Mouse (Mus musculus) kidney, embryonic 14.5 days (tissue): Measurements from ENCODE around the gene Myoc. TPM values are rescaled to one million over a fixed set of nuclear protein-coding genes. Genes with fewer than 3 reads are reported as not detected.
A peak's percentile ranks its signal among the peaks of the same experiment; 100 is the strongest.
"Not testable (repeated sequence)": the region's sequence is repeated elsewhere in the genome, so short reads cannot be mapped to it uniquely, and the experiment has no call there.

Experiments
- ATAC-seq: fragments of 200-750 bp; cut with Nextera tagmentation; 2 replicates; pipeline ENCODE4 v1.8.0; 2017; ENCODE audit warnings: moderate number of reproducible peaks, mild to moderate bottlenecking, moderate TSS enrichment, moderate library complexity; ENCODE audit not compliant: low FRiP score, low TSS enrichment
- H3K27ac ChIP-seq: fragments of 300-500 bp; sonication (generic); 2 replicates; pipeline ENCODE4 v1.5.1; 2014; ENCODE audit warnings: low read depth, mild to moderate bottlenecking, low read length, moderate library complexity, mixed read lengths
- H3K27me3 ChIP-seq: fragments of 300-500 bp; sonication (generic); 2 replicates; pipeline ENCODE4 v1.6.1; 2014; ENCODE audit warnings: mild to moderate bottlenecking, low read length; ENCODE audit not compliant: control insufficient read depth, insufficient read depth
- H3K36me3 ChIP-seq: fragments of 300-500 bp; sonication (generic); 2 replicates; pipeline ENCODE4 v1.6.1; 2014; ENCODE audit warnings: low read length, mixed read lengths; ENCODE audit not compliant: control insufficient read depth, insufficient read depth
- H3K4me1 ChIP-seq: fragments of 300-500 bp; sonication (generic); 2 replicates; pipeline ENCODE4 v1.6.1; 2014; ENCODE audit warnings: low read length, mixed read lengths; ENCODE audit not compliant: control insufficient read depth, insufficient read depth
- H3K4me2 ChIP-seq: fragments of 300-500 bp; sonication (generic); replicated peaks from 2 replicates; pipeline ENCODE4 v1.6.1; 2014; ENCODE audit warnings: low read depth, mild to moderate bottlenecking, low read length
- H3K4me3 ChIP-seq: fragments of 300-500 bp; sonication (generic); 2 replicates; pipeline ENCODE4 v1.5.1; 2014; ENCODE audit warnings: mild to moderate bottlenecking, low read length
- H3K9ac ChIP-seq: fragments of 300-500 bp; sonication (generic); 2 replicates; pipeline ENCODE4 v1.6.1; 2014; ENCODE audit warnings: low read depth, mild to moderate bottlenecking, low read length, moderate library complexity
- H3K9me3 ChIP-seq: fragments of 300-500 bp; sonication (generic); 2 replicates; pipeline ENCODE4 v1.6.1; 2016; ENCODE audit warnings: low read length; ENCODE audit not compliant: control insufficient read depth
- WGBS: fragments of 180-500 bp; shearing (Covaris S2); extraction: QIAGEN DNeasy Blood & Tissue Kit; methylation state at CpG from one replicate; pipeline ENCODE4 v1.1.7; 2014; 5-methylcytosine and 5-hydroxymethylcytosine counted together
- polyA plus RNA-seq: library from polyadenylated mRNA; unstranded; fragments of >200 nt; fragmentation: Nextera tagmentation; extraction: Ambion mirVana; gene quantifications from 2 replicates; pipeline ENCODE4 v1.2.1, GENCODE M21; 2014

Gene Myoc
- polyA plus RNA-seq, 1 experiment from 2014 or later, result not detected

- 89% methylated on average over 4 of the region's 4 CpGs for WGBS
Observed at GRCm38 (mm10) chr1:162611191-162611590, 27.8 kb upstream of the Myoc start.

DNA sequence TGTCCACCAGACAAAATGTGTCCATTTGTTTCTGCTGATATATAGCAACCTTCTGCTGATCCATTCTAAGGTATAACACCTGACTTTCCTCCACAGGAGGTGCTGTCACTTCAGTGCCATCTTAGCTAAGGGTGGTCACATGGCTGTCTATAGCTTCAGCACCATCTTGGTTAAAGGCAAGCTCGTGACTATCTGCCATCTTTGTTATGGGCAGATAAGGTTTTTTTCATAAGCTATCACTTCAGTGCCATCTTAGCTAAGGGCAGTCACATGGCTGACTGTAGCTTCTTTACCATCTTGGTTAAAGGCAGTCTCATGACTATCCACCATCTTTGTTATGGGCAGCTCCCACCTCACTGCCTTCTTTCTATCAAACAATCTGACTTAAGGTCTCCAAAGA, 23.4 kb upstream of the Myoc start:
- Histone ChIP-seq H3K27ac (no peak overlapping the region), H3K9me3 (no peaks in the 10 kb centered on the region), H3K9ac (no peak overlapping the region), H3K4me1 (no peaks in the 10 kb centered on the region), H3K4me2 (no peak overlapping the region), H3K27me3 (no peaks in the 10 kb centered on the region), H3K4me3 (no peak overlapping the region), H3K36me3 (no peaks in the 10 kb centered on the region)
- WGBS, result 84% methylated on average over 1 of the region's 1 CpGs
- 0 out of 2 replicates have a peak, but pooled peaks have one; percentile 20 for ATAC-seq

More at GRCm38 (mm10) chr1:162611191-162611590, 27.8 kb upstream of the Myoc start:
- no peak for ATAC-seq
- H3K27me3 ChIP-seq, result no peaks in the 10 kb centered on the region
- no peaks in the 10 kb centered on the region for H3K36me3 ChIP-seq
- no peaks in the 10 kb centered on the region for H3K9me3 ChIP-seq
- no peak overlapping the region for H3K27ac ChIP-seq
- H3K4me3 ChIP-seq, result no peak overlapping the region
- no peaks in the 10 kb centered on the region for H3K4me1 ChIP-seq
- no peak overlapping the region for H3K4me2 ChIP-seq
- no peak overlapping the region for H3K9ac ChIP-seq

DNA sequence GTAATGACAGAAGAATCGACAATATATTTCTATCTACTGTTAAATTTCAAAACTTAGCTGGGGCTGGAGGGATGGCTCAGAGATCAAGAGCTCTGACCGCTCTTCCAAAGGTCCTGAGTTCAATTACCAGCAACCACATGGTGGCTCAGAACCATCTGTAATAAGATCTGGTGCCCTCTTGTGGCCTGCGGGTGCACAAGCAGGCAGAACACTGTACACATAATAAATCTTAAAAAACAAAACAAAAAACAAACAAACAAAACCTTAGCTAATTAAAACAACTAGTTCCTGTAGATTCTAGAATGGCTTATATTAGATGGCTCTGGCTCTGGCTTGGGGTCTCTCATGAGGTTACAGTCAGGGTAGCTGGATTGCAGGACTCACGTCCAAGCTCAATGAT, 18.5 kb upstream of the Myoc start:
- Histone ChIP-seq H3K27me3 (no peaks in the 10 kb centered on the region), H3K27ac (no peak overlapping the region), H3K4me2 (no peak overlapping the region), H3K4me1 (no peaks in the 10 kb centered on the region), H3K4me3 (no peak overlapping the region), H3K36me3 (no peaks in the 10 kb centered on the region), H3K9me3 (no peaks in the 10 kb centered on the region), H3K9ac (no peak overlapping the region)
- no peak for ATAC-seq
- 69% methylated on average over 4 of the region's 4 CpGs for WGBS

DNA sequence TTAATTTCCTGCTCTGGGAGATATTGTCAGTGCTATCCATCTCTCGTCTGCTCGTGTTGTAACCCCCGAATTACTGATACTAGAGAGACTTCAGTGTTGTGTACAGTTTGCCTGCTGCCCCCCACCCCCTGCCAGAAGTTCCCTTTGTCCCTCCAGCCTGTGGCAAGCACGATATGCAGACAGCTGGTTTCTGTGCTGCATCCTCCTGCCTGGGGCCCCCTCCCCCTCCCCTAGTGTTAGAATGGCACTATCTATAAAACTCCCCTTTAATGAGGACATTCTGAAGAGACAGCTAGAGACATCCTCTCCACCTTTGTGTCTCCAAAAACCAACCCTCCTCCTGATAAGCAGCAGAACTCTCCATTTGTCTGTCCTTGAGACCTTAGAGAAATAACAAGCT, 15.1 kb upstream of the Myoc start:
- Histone ChIP-seq H3K4me1 (no peaks in the 10 kb centered on the region), H3K4me3 (no peak overlapping the region), H3K9ac (no peak overlapping the region), H3K27ac (no peak overlapping the region), H3K4me2 (no peak overlapping the region), H3K9me3 (no peaks in the 10 kb centered on the region), H3K36me3 (no peaks in the 10 kb centered on the region), H3K27me3 (no peaks in the 10 kb centered on the region)
- ATAC-seq, result no peak
- WGBS, result 23% methylated on average over 4 of the region's 4 CpGs

DNA sequence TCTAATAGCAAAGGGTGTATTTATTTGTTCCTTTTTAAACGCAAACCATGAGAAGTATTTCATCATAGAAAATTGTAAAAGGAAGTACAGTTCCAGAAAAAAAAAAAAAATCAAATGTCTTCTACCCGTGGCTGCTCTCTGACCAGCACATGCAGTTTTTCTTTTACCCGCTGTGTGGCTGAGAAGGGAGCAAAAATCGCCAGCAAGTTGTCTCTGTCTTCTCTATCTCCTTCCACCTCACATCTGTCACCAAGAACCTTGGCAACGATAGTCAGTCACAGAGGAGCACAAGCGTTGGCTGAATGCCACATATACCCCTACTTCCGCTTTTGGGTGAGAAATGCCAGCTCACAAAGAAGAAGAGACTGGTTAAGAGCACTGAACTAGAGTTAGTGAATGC, 13.7 kb upstream of the Myoc start:
- ATAC-seq, result no peak

GRCm38 (mm10) chr1:162627821-162628220, 11.1 kb upstream of the Myoc start:
- H3K4me2 ChIP-seq, H3K4me3 ChIP-seq, H3K4me1 ChIP-seq, H3K9ac ChIP-seq, H3K27ac ChIP-seq, H3K27me3 ChIP-seq, H3K9me3 ChIP-seq, ATAC-seq, H3K36me3 ChIP-seq: not testable (repeated sequence)
- 93% methylated on average over 4 of the region's 4 CpGs for WGBS

More for the DNA sequence above, 13.7 kb upstream of the Myoc start:
- Histone ChIP-seq H3K27ac (no peak overlapping the region), H3K4me1 (no peaks in the 10 kb centered on the region), H3K4me3 (no peak overlapping the region), H3K36me3 (no peaks in the 10 kb centered on the region), H3K9me3 (no peaks in the 10 kb centered on the region), H3K4me2 (no peak overlapping the region), H3K27me3 (no peaks in the 10 kb centered on the region), H3K9ac (no peak overlapping the region)
- 68% methylated on average over 7 of the region's 7 CpGs for WGBS

DNA sequence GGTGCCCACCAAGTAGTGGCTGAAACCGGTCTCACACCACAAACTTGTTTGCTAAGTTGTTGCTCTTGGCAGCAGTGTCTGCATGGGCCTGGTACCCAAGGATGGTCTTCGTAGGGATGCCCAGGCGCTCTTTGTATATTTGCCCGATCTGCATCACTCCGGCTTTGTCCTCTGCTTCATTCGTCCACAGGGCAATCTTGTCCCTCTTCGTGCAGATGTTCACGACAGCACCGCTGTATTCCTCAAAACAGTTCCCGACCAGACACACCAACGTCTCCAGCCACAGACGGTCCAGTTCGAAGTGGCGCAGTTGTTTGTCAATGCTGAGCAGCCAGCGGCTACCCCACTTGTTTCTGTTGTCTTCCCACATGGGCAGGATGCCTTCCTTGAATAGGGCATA, 10.6 kb upstream of the Myoc start:
- not testable (repeated sequence) for H3K4me2 ChIP-seq, H3K27ac ChIP-seq, H3K27me3 ChIP-seq, H3K9me3 ChIP-seq, H3K9ac ChIP-seq, H3K36me3 ChIP-seq, H3K4me1 ChIP-seq, ATAC-seq, H3K4me3 ChIP-seq
- WGBS, result 97% methylated on average over 15 of the region's 15 CpGs

DNA sequence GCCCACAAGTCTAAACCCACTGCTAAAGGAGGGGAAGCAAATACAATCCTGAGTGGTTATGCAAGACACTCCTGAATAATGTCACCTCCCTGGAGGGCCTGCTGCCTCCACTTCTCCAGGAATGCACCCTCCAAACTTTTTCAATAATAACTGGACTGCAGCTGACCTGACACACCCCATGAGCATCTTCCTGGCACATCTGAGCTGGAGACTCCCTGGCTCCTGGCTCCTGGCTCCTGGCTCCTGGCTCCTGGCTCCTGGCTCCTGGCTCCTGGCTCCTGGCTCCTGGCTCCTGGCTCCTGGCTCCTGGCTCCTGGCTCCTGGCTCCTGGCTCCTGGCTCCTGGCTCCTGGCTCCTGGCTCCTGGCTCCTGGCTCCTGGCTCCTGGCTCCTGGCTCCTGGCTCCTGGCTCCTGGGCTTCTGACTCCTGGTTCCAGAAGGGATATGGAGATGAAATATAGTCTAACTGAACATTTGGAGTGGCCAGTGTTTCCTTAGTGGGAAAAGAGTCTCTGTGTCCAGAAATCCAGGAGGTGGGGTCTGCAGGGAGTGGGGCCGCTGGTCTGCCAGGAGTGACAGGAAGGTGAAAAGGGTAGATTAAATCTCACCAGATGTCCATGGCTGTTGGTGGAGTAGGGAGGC, 3.5 kb upstream of the Myoc start:
- WGBS, result 18% methylated on average over 1 of the region's 1 CpGs
- H3K27ac ChIP-seq, H3K4me1 ChIP-seq, H3K4me2 ChIP-seq, ATAC-seq, H3K36me3 ChIP-seq, H3K9me3 ChIP-seq, H3K4me3 ChIP-seq, H3K9ac ChIP-seq, H3K27me3 ChIP-seq: not testable (repeated sequence)

DNA sequence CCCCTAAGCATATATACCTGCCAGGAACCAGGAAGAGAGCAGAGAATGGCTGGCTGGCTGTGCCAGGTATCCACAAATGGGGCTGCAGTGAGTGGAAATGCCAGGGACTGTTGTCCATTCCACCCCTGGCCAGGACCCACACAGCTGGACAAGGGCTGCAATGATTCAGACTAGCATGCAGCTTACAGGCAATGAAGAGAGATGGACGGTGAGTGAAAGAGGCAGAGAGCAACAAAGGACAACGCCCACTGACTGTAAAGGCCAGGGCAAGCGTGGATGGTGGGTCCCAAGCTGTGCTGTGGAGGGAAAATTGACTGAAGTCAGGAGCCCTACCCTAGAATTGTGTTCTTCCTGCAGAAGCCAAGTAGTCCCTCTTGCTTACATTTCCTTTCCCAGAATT, 2.4 kb upstream of the Myoc start:
- no peak overlapping the region for H3K9ac ChIP-seq
- ATAC-seq, result no peak
- no peak overlapping the region for H3K4me3 ChIP-seq
- H3K4me2 ChIP-seq, result no peak overlapping the region
- no peak overlapping the region for H3K27ac ChIP-seq
- H3K27me3 ChIP-seq, result no peaks in the 10 kb centered on the region
- H3K36me3 ChIP-seq, result no peaks in the 10 kb centered on the region
- H3K9me3 ChIP-seq, result no peaks in the 10 kb centered on the region
- 61% methylated on average over 3 of the region's 3 CpGs for WGBS
- no peaks in the 10 kb centered on the region for H3K4me1 ChIP-seq
